Mouse (Mus musculus) erythroblast, embryonic 14.5 days (primary cell): ENCODE measurements around the gene Ctu2.

Experiments
- GATA1 ChIP-seq: IDR thresholded peaks from 2 replicates; pipeline ENCODE4 v1.6.1; 2012; ENCODE audit warnings: low read length, inconsistent platforms, mixed read lengths
- TAL1 ChIP-seq: IDR thresholded peaks from 3 replicates; pipeline ENCODE4 v1.6.1; 2012; ENCODE audit warnings: low read length, inconsistent platforms, mixed read lengths

DNA sequence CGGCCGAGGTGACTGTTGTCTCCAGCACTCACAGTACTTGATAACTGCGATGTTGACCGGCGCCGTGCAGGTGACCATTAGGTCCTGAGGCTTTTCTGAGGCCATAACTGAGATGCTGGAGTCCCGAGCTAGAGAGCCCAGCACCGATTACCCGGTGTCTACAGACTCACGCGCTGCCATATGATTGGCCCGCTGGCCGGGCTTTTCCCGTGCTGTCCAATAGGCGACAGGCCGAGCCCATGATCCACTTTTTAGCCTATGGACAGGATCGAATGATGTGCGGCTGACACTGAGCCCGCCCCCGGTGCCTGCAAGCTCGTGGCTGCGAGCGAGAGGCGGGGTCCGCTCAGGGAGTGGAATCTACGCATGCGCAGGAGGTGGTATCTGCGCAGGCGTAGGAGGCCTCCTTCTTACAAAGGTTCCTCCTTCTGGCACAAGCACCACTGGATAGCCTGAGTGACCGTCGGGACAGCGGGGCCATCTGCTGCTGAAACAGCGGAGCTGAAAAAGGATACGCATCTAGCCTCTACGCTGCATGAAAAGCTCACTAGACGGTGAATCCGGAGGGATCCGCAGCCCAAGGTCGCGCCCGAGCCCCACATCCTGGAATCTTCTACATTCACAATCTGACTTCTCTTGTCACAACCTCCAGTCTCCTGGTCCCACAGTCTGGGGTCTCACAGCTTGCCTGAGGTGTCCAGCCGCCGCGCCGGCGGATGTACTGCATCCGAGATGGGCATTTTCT, 32.5 kb upstream of the Ctu2 start, which contains the start of gene Mvd:
- TF ChIP-seq GATA1 (no peak), TAL1 (no peak)
